Mouse (Mus musculus) hindbrain, embryonic 14.5 days (tissue): ENCODE data around the gene Sspn. TPM values are rescaled to one million over a fixed set of nuclear protein-coding genes. Genes with fewer than 3 reads are reported as not detected.
A peak's percentile ranks its signal among the peaks of the same experiment; 100 is the strongest.

Experiments used
- ATAC-seq: fragments of 200-750 bp; cut with Nextera tagmentation; 2 replicates; pipeline ENCODE4 v1.8.0; 2017; ENCODE audit warnings: moderate number of reproducible peaks, mild to moderate bottlenecking, moderate TSS enrichment, moderate library complexity; ENCODE audit not compliant: low FRiP score
- DNase-seq: peaks from one replicate; pipeline ENCODE4 v3.0.0-alpha.2; 2015; ENCODE audit warnings: low spot score
- H3K27ac ChIP-seq: fragments of 300-500 bp; sonication (generic); 2 replicates; pipeline ENCODE4 v1.5.1; 2014; ENCODE audit warnings: mild to moderate bottlenecking, moderate library complexity
- H3K27me3 ChIP-seq: fragments of 300-500 bp; sonication (generic); 2 replicates; pipeline ENCODE4 v1.6.1; 2014; ENCODE audit warnings: mild to moderate bottlenecking, low read length, mixed read lengths; ENCODE audit not compliant: control insufficient read depth, insufficient read depth
- H3K36me3 ChIP-seq: fragments of 300-500 bp; sonication (generic); replicated peaks from 2 replicates; pipeline ENCODE4 v1.6.1; 2014; ENCODE audit not compliant: control insufficient read depth, insufficient read depth
- H3K4me1 ChIP-seq: fragments of 300-500 bp; sonication (generic); replicated peaks from 2 replicates; pipeline ENCODE4 v1.6.1; 2014; ENCODE audit warnings: antibody characterized with exemption, low read length, mixed read lengths; ENCODE audit not compliant: control insufficient read depth, insufficient read depth
- H3K4me2 ChIP-seq: fragments of 300-500 bp; sonication (generic); replicated peaks from 2 replicates; pipeline ENCODE4 v1.6.1; 2014; ENCODE audit warnings: mild to moderate bottlenecking, moderate library complexity
- H3K4me3 ChIP-seq: fragments of 300-500 bp; sonication (generic); replicated peaks from 2 replicates; pipeline ENCODE4 v1.5.1; 2014; ENCODE audit warnings: mild to moderate bottlenecking, low read length
- H3K9ac ChIP-seq: fragments of 300-500 bp; sonication (generic); 2 replicates; pipeline ENCODE4 v1.6.1; 2014
- H3K9me3 ChIP-seq: fragments of 300-500 bp; sonication (generic); 2 replicates; pipeline ENCODE4 v1.6.1; 2016; ENCODE audit warnings: low read length; ENCODE audit not compliant: control insufficient read depth
- WGBS: fragments of 180-500 bp; shearing (Covaris S2); extraction: QIAGEN DNeasy Blood & Tissue Kit; methylation state at CpG from one replicate; pipeline ENCODE4 v1.1.7; 2014; 5-methylcytosine and 5-hydroxymethylcytosine counted together
- polyA plus RNA-seq: library from polyadenylated mRNA; unstranded; fragments of >200 nt; fragmentation: Nextera tagmentation; extraction: Ambion mirVana; gene quantifications from 2 replicates; pipeline ENCODE4 v1.2.1, GENCODE M21; 2014

Gene Sspn
- polyA plus RNA-seq, 1 experiment from 2014 or later, result 3.2 TPM

DNA sequence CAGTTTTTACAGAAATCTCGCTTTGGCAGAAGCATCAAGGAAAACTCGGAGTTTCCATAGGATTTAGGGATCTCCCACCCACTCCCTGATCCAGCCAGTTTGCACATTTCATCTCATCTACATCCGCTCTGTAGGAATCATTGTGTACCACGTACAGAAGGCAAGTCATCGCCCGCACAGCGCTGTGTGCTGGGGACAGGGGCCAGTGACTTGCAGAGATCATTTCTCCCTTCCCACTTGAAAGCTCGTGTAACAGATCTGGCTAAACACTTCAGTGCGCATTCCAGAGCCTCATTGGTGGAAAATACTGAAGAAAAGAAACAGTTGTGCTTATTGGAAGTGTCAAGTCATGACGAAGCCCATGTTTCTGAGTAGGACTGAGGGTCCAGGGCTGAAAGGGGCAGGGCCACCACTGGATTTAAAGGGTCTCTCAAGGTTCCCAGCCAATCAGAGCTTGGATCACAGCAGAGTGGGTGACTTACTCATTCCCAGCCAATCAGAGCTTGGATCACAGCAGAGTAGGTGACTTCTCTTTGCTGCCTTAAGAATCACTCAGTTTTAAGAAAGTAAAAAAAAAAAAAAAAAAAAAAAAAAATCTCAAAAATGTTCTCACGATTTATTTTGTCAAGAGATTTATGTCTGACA is 14.4 kb downstream of the Sspn start:
- Histone ChIP-seq H3K4me2 (no peak overlapping the region), H3K4me3 (no peak overlapping the region), H3K9ac (no peak overlapping the region), H3K36me3 (no peaks in the 10 kb centered on the region), H3K4me1 (no peaks in the 10 kb centered on the region), H3K9me3 (no peaks in the 10 kb centered on the region), H3K27me3 (no peaks in the 10 kb centered on the region), H3K27ac (no peak overlapping the region)
- ATAC-seq (no peak), DNase-seq (no peak)
- WGBS, result 89% methylated on average over 11 of the region's 11 CpGs

DNA sequence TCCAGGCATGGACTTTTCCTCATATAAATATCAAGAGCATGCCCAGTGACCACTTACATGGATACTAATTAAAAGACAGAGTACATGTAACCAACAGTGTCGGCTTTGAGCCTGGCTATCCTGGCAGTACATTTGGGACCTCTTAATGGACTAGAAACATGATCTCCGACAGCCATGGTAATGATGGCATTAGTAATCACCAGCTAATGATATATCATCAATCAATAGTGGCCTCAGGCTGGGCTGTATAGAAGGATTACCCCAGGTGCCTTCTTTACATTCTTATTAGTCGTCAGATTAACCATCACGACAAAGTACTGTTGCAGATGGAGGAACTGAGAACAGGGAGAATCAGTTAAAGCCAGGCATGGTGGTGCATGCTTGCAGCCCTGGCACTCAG is 17.6 kb downstream of the Sspn start:
- 30% methylated on average over 4 of the region's 4 CpGs for WGBS

DNA sequence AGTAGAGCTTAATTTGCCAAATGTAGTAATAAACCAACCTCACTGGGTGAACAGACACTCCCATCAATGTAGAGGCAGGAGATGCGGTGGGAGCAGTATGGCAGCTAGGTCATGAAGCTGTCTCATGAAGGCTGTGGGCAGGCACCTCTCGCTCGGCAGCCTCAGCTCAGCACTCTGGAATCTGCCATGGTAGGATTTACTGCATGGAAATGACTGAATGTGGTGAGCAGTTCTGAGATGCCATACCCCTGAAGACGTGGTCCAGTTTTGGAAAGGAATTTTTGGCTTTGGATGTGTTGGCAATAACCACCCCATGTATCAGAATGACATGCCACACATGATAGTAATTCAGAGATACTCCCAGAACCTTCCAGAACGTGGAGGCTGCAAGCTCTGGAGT is 19.2 kb downstream of the Sspn start:
- Histone ChIP-seq H3K9ac (no peak overlapping the region), H3K27ac (no peak overlapping the region), H3K4me3 (no peak overlapping the region), H3K4me1 (no peaks in the 10 kb centered on the region), H3K27me3 (no peaks in the 10 kb centered on the region), H3K9me3 (no peaks in the 10 kb centered on the region), H3K4me2 (no peak overlapping the region), H3K36me3 (no peaks in the 10 kb centered on the region)
- ATAC-seq (no peak), DNase-seq (no peak)
- 93% methylated on average over 5 of the region's 5 CpGs for WGBS

More for the DNA sequence above, 17.6 kb downstream of the Sspn start:
- H3K9me3 ChIP-seq, result no peaks in the 10 kb centered on the region
- no peak overlapping the region for H3K4me3 ChIP-seq
- no peaks in the 10 kb centered on the region for H3K36me3 ChIP-seq
- H3K27ac ChIP-seq, result no peak overlapping the region
- no peak overlapping the region for H3K9ac ChIP-seq
- ATAC-seq (no peak), DNase-seq (no peak)
- no peaks in the 10 kb centered on the region for H3K4me1 ChIP-seq
- H3K27me3 ChIP-seq, result no peaks in the 10 kb centered on the region
- H3K4me2 ChIP-seq, result no peak overlapping the region

DNA sequence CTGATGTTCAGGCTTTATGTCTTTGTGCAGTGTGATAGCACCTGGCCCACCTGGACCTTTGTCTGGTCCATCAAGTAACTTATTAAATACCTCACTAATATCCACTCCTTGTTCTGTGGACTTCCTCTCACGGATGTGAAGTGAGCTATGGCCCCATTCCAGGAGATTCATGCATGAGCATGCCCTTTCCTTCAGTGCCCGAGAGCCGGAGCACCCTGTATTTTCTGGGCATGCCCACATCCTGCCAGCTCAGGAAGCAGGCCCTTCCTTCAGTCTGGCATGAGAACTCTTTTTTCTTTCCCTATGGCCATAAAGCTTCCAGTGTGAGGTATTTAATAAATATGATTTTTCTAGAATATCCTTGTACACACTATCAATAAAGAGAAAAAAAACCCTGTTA is 21.2 kb downstream of the Sspn start:
- H3K4me3 ChIP-seq, result no peak overlapping the region
- H3K4me2 ChIP-seq, result no peak overlapping the region
- ATAC-seq, result no peak
- no peak for DNase-seq
- H3K9me3 ChIP-seq, result no peaks in the 10 kb centered on the region
- H3K27ac ChIP-seq, result no peak overlapping the region
- H3K4me1 ChIP-seq, result no peaks in the 10 kb centered on the region
- H3K36me3 ChIP-seq, result no peaks in the 10 kb centered on the region
- H3K9ac ChIP-seq, result no peak overlapping the region
- H3K27me3 ChIP-seq, result no peaks in the 10 kb centered on the region
- WGBS, result 77% methylated on average over 3 of the region's 3 CpGs

DNA sequence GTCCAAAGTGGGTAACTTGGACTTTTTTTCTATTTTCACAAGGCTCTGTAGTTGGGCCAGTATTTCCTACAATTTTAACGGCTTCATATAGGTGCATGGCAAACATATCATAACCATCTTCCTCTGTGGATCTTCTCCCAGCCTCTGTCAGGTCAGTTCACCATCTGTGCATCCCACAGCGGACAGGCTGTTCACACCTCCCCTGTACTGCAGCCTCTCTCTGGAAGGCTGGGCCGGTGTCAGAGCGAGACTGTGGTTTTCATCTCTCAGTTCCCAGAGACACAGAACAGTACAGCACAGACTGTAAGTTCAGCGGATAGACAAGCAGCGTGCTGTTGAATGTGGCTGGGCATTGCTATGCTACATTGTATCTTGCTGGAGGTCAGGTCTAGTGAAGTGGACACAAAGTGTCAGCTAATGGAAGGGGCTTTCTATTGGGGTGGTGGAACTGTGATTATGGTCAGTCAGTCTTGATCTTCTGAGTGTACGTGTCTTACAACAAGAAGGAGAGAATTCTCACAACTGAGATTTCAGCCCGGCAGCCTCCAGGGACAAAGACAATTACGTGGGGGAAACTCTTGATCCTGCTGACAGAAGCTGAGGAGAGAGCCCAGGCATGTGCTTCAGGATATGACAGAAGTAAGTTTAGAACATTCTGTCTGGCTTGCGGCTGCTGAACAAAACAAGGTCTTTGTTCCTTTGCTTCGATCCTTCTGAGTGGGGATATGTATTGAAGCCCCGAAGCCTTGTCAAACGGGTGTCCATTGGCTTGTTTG is 21.9 kb downstream of the Sspn start:
- H3K27ac ChIP-seq, result no peak overlapping the region
- DNase-seq, result no peak
- WGBS, result 69% methylated on average over 13 of the region's 13 CpGs
- H3K4me2 ChIP-seq, result no peak overlapping the region
- no peak overlapping the region for H3K9ac ChIP-seq
- no peaks in the 10 kb centered on the region for H3K27me3 ChIP-seq
- no peaks in the 10 kb centered on the region for H3K36me3 ChIP-seq
- H3K9me3 ChIP-seq, result no peaks in the 10 kb centered on the region
- no peaks in the 10 kb centered on the region for H3K4me1 ChIP-seq
- no peak overlapping the region for H3K4me3 ChIP-seq
- ATAC-seq, result no peak

DNA sequence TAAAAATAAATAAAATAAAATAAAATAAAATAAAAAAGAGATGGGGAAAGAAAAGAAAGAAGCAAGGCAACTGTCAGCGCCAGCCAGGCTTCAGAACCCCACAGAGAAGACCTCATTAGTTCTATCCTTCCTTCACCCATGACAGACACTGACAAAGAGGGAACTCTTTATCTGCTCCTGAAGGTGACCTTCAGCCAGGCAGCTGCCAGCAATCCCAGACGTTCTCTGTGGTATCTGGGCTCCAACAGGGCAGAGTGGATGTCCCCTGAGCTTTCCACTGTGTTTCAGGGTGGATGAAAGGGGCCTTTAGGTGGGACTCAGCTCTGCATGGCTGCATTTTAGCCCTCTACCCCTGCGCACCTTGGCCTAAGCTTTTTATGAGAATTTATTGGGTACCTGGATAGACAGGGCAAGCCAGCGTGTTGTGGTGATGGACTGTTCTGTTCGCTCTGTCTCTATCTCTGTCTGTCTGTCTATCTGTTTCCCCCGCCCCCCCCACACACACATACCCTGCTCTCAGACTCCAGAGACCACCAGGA is 26.1 kb downstream of the Sspn start:
- no peak overlapping the region for H3K4me2 ChIP-seq
- ATAC-seq, result no peak; the same call in 1 of the 2 replicates
- 73% methylated on average over 6 of the region's 6 CpGs for WGBS

DNA sequence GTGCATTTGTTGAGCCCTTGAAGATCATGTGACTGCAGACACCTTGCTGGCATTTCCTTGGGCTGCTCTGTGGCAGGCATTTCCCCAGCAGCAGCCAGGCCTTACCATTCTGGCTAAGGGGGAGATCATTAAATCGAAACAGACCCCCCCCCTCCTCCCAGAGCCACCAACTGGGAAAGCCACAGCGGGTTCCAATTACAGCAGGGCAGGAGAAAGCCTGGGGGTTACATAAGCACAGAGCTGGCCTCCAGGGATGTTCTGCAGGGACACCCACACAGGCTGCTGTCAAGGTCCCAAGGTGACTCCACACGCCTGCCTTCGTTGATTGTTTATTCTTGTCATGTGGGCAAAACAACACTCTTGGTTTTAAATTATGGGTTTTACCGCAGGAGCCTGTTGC is 26.6 kb downstream of the Sspn start:
- Histone ChIP-seq H3K9ac (no peak overlapping the region), H3K4me3 (no peak overlapping the region), H3K4me1 (no peaks in the 10 kb centered on the region), H3K27me3 (no peaks in the 10 kb centered on the region), H3K9me3 (no peaks in the 10 kb centered on the region), H3K4me2 (no peak overlapping the region), H3K36me3 (no peaks in the 10 kb centered on the region), H3K27ac (no peak overlapping the region)
- ATAC-seq (no peak), DNase-seq (no peak)
- 37% methylated on average over 5 of the region's 5 CpGs for WGBS

More for the DNA sequence above, 26.1 kb downstream of the Sspn start:
- H3K9ac ChIP-seq, result no peak overlapping the region
- no peak overlapping the region for H3K27ac ChIP-seq
- H3K4me3 ChIP-seq, result no peak overlapping the region
- no peak for DNase-seq
- H3K9me3 ChIP-seq, result no peaks in the 10 kb centered on the region
- H3K27me3 ChIP-seq, result no peaks in the 10 kb centered on the region
- H3K4me1 ChIP-seq, result no peaks in the 10 kb centered on the region
- H3K36me3 ChIP-seq, result no peaks in the 10 kb centered on the region

DNA sequence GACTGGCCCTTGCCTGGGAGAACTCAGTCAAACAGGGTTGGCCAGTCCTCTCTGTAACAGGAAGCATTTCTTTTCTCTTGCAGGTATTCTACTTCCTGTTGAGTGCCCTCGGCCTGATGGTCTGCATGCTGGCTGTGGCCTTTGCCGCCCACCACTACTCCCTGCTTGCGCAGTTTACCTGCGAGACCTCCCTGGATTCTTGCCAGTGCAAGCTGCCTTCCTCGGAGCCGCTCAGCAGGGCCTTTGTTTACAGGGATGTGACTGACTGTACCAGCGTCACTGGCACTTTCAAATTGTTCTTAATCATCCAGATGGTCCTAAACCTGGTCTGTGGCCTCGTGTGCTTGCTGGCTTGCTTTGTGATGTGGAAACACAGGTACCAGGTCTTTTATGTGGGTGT is 29.6 kb downstream of the Sspn start:
- Histone ChIP-seq H3K4me3 (no peak overlapping the region), H3K9me3 (no peaks in the 10 kb centered on the region), H3K27me3 (no peaks in the 10 kb centered on the region), H3K9ac (0 out of 2 replicates have a peak overlapping the region, but pooled peaks have one; percentile 16), H3K4me1 (no peaks in the 10 kb centered on the region), H3K36me3 (no peaks in the 10 kb centered on the region), H3K27ac (no peak overlapping the region), H3K4me2 (no peak overlapping the region)
- DNase-seq (no peak), ATAC-seq (no peak)
- 52% methylated on average over 8 of the region's 8 CpGs for WGBS

DNA sequence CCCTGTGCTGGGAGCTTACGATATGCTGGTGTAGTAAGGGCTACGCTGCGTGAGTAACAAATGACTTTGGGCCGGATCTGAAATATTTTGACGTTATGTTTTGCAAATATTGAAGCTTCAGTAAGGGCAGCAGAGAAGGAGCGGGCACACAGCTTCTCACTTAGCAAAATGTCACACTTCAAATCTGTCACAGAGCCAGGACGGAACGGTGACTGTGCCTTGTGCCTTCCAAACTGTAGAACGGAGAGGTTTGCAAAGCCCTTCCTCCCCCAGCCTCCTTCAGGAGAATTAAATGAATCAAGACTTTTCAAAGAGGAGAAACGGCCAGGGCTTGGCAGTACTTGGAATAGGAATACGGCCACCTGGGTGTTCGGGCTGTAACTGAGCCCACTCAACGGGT is 32.5 kb downstream of the Sspn start:
- Histone ChIP-seq H3K4me1 (0 out of 2 replicates have a peak, but pooled peaks cover 4% of the 10 kb centered on the region), H3K9ac (no peak overlapping the region), H3K27ac (no peak overlapping the region), H3K27me3 (no peaks in the 10 kb centered on the region), H3K4me3 (no peak overlapping the region), H3K4me2 (no peak overlapping the region), H3K36me3 (no peaks in the 10 kb centered on the region), H3K9me3 (no peaks in the 10 kb centered on the region)
- DNase-seq, result no peak
- ATAC-seq, result no peak
- 81% methylated on average over 13 of the region's 13 CpGs for WGBS
